Mouse (Mus musculus) E14TG2a.4 (cell line): ENCODE measurements around the gene Prss36.

ENCODE experiments used
- CTCF ChIP-seq: conservative IDR thresholded peaks from 2 replicates; pipeline ENCODE4 v1.5.1; 2014; ENCODE audit warnings: low read length
- NANOG ChIP-seq: IDR thresholded peaks from 2 replicates; pipeline ENCODE4 v1.6.1; 2014; ENCODE audit warnings: borderline replicate concordance, low read length, mixed read lengths
- POU5F1 ChIP-seq: IDR thresholded peaks from 2 replicates; pipeline ENCODE4 v1.6.1; 2014; ENCODE audit warnings: low read length, borderline replicate concordance

GRCm38 (mm10) chr7:127978856-127979255 is 32.3 kb upstream of the Prss36 start:
- TF ChIP-seq CTCF (no peak), POU5F1 (no peak), NANOG (no peak)
